Mouse (Mus musculus) bone marrow, adult 2 months (tissue): ENCODE measurements around the gene Nans.

Source experiments
- CTCF ChIP-seq: fragments of 200-500 bp; IDR thresholded peaks from 2 replicates; pipeline ENCODE4 v1.5.1; 2011; ENCODE audit warnings: low read length, control low read depth; ENCODE audit not compliant: control insufficient read depth, insufficient read depth
- POLR2A ChIP-seq: fragments of 200-500 bp; IDR thresholded peaks from 2 replicates; pipeline ENCODE4 v1.6.1; 2011; ENCODE audit warnings: low read depth, mild to moderate bottlenecking, control low read depth, low read length, borderline replicate concordance; ENCODE audit not compliant: control insufficient read depth

DNA sequence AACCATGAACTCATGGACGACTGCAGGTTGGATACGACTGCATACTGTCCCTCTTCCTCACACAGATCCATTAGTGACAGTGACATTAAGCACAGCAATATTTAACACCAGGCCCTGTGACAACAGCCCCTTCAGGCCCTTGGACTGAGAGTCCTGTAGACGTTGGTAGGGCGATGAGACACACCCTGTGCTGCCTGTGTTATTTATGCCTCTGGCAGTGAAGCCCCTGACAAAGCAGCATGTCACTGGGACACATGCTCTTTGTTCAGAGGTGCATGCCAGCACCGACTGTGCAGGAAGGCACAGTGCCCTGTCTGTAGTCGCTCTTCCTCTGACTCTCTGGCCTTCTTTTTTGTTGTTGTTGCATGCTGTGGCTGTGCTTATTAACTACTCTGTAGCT lies 40.2 kb upstream of the Nans start:
- no peak for TF ChIP-seq POLR2A
- no peak for TF ChIP-seq CTCF
